Mouse (Mus musculus): ENCODE data around the gene Kcnk15. TPM values are rescaled to one million over a fixed set of nuclear protein-coding genes. Genes with fewer than 3 reads are reported as not detected.

Gene Kcnk15
- polyA plus RNA-seq, 1 experiment from 2014 or later, result not detected

GRCm38 (mm10) chr2:163904323-163904722 is 50.9 kb downstream of the Kcnk15 start:
- no peak overlapping the region for H3K4me3 ChIP-seq
- DNase-seq (ENCODE audit: low spot score), result no peak
- H3K9me3 ChIP-seq, result no peaks in the 10 kb centered on the region
- H3K27me3 ChIP-seq (replicated peaks; ENCODE audit: low read depth, poor library complexity, severe bottlenecking), result no peaks in the 10 kb centered on the region
- H3K36me3 ChIP-seq (replicated peaks), result no peaks in the 10 kb centered on the region
- 75% methylated on average over 4 of the region's 4 CpGs for WGBS
- H3K4me1 ChIP-seq, result peaks cover 12% of the 10 kb centered on the region; the same call in 1 of the 2 replicates
- no peak overlapping the region for H3K27ac ChIP-seq (replicated peaks)

- Histone ChIP-seq H3K27ac (replicated peaks) (no peak overlapping the region), H3K9me3 (no peaks in the 10 kb centered on the region), H3K36me3 (replicated peaks) (no peaks in the 10 kb centered on the region), H3K27me3 (replicated peaks; ENCODE audit: low read depth, poor library complexity, severe bottlenecking) (0 out of 2 replicates have a peak, but pooled peaks cover 3% of the 10 kb centered on the region), H3K4me3 (no peak overlapping the region), H3K4me1 (peaks cover 7% of the 10 kb centered on the region; the same call in 1 of the 2 replicates)
- 73% methylated on average over 5 of the region's 5 CpGs for WGBS
- no peak for DNase-seq (ENCODE audit: low spot score)
Observed at GRCm38 (mm10) chr2:163907131-163907530, 53.7 kb downstream of the Kcnk15 start.

Other genes starting within 250 kb of the Kcnk15 start
- gene Serinc3, start 208.5 kb upstream of the Kcnk15 start, polyA plus RNA-seq (2016; fragmentation: Nextera tagmentation; extraction: Ambion mirVana), result 21.9 and 22.1 TPM in 2 replicates
- gene Pkig, start 195.3 kb upstream of the Kcnk15 start, polyA plus RNA-seq (2016; fragmentation: Nextera tagmentation; extraction: Ambion mirVana), result 189 and 194 TPM in 2 replicates
- 9.7 and 11.1 TPM in 2 replicates for gene Ada, start 103.4 kb upstream of the Kcnk15 start, polyA plus RNA-seq (2016; fragmentation: Nextera tagmentation; extraction: Ambion mirVana)
- 0.09 and 0.25 TPM in 2 replicates for gene Ccn5, start 32.8 kb upstream of the Kcnk15 start, polyA plus RNA-seq (2016; fragmentation: Nextera tagmentation; extraction: Ambion mirVana)
- gene Rims4, start 65.0 kb downstream of the Kcnk15 start, polyA plus RNA-seq (2016; fragmentation: Nextera tagmentation; extraction: Ambion mirVana), result 0.31 and 0.65 TPM in 2 replicates
- 326 and 327 TPM in 2 replicates for gene Ywhab, start 141.3 kb downstream of the Kcnk15 start, polyA plus RNA-seq (2016; fragmentation: Nextera tagmentation; extraction: Ambion mirVana)
- 1.6 and 1.9 TPM in 2 replicates for gene Pabpc1l, start 171.8 kb downstream of the Kcnk15 start, polyA plus RNA-seq (2016; fragmentation: Nextera tagmentation; extraction: Ambion mirVana)
- 33.1 and 34.8 TPM in 2 replicates for gene Stk4, start 216.7 kb downstream of the Kcnk15 start, polyA plus RNA-seq (2016; fragmentation: Nextera tagmentation; extraction: Ambion mirVana)
- gene Tomm34, start 217.5 kb downstream of the Kcnk15 start, polyA plus RNA-seq (2016; fragmentation: Nextera tagmentation; extraction: Ambion mirVana), result 68.1 and 71.9 TPM in 2 replicates

All from embryonic facial prominence, embryonic 10.5 days (tissue).